Mouse (Mus musculus): ENCODE results near the gene 6030458C11Rik. TPM values are rescaled to one million over a fixed set of nuclear protein-coding genes. Genes with fewer than 3 reads are reported as not detected.

6030458C11Rik gene
- polyA plus RNA-seq, 1 experiment: 27.9 TPM

- no peak for TF ChIP-seq CTCF (IDR thresholded peaks at IDR 0.05; ENCODE audit: borderline replicate concordance, extremely low read depth, insufficient read depth, insufficient read length)
- TF ChIP-seq POLR2A (IDR thresholded peaks at IDR 0.05; ENCODE audit: borderline replicate concordance, extremely low read depth, insufficient read depth, insufficient read length, poor library complexity, severe bottlenecking): no peak
- no peak for DNase-seq (ENCODE audit: low read depth)
Observed at GRCm38 (mm10) chr15:12794311-12794710, 30.1 kb downstream of the 6030458C11Rik start.

GRCm38 (mm10) chr15:12789406-12789867 lies 35.0 kb downstream of the 6030458C11Rik start:
- DNase-seq (ENCODE audit: low read depth): peak; percentile 24

DNA sequence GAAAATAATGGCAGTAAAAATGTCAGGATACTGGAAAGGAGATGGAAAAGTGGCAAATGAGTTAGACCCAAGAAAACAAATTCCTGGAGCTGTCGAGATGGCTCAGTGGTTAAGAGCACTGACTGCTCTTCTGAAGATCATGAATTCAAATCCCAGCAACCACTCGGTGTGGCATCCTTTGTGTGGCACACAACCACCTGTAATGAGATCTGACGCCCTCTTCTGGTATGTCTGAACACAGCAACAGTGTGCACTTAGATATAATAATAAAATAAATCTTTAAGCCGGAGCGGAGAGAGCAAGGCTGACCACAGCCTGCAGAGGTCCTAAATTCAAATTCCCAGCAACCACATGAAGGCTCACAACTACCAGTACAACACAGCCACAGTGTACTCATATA lies 35.9 kb downstream of the 6030458C11Rik start:
- no peak for DNase-seq (ENCODE audit: low read depth)
- TF ChIP-seq CTCF (IDR thresholded peaks at IDR 0.05; ENCODE audit: borderline replicate concordance, extremely low read depth, insufficient read depth, insufficient read length) (no peak), POLR2A (IDR thresholded peaks at IDR 0.05; ENCODE audit: borderline replicate concordance, extremely low read depth, insufficient read depth, insufficient read length, poor library complexity, severe bottlenecking) (no peak)

More at GRCm38 (mm10) chr15:12789406-12789867, 35.0 kb downstream of the 6030458C11Rik start:
- TF ChIP-seq CTCF (IDR thresholded peaks at IDR 0.05; ENCODE audit: borderline replicate concordance, extremely low read depth, insufficient read depth, insufficient read length) (no peak), POLR2A (IDR thresholded peaks at IDR 0.05; ENCODE audit: borderline replicate concordance, extremely low read depth, insufficient read depth, insufficient read length, poor library complexity, severe bottlenecking) (no peak)

GRCm38 (mm10) chr15:12781729-12782326 lies 42.6 kb downstream of the 6030458C11Rik start:
- no peak for DNase-seq (ENCODE audit: low read depth)
- no peak for TF ChIP-seq POLR2A (IDR thresholded peaks at IDR 0.05; ENCODE audit: borderline replicate concordance, extremely low read depth, insufficient read depth, insufficient read length, poor library complexity, severe bottlenecking)
- TF ChIP-seq CTCF (IDR thresholded peaks at IDR 0.05; ENCODE audit: borderline replicate concordance, extremely low read depth, insufficient read depth, insufficient read length): no peak

DNA sequence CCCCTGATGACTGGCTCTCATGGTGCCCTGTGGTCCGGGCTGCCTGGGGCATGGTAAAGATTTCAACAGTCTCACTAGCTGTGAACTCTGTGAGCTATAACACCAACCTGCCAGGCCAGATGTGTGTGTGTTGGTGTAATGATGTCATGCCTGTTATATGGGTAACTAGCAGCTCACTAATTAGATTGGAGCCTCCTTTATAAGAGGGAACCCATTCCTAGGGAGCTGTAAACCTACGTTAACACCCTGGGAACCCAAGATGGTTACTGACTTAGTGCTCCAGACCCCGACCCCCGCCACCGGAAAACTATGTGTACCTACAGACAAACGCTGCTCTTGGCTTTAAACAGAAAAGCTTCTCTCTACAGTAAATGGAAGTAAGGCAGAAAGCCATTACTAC lies 43.2 kb downstream of the 6030458C11Rik start:
- TF ChIP-seq POLR2A (IDR thresholded peaks at IDR 0.05; ENCODE audit: borderline replicate concordance, extremely low read depth, insufficient read depth, insufficient read length, poor library complexity, severe bottlenecking) (no peak), CTCF (IDR thresholded peaks at IDR 0.05; ENCODE audit: borderline replicate concordance, extremely low read depth, insufficient read depth, insufficient read length) (no peak)
- no peak for DNase-seq (ENCODE audit: low read depth)

- TF ChIP-seq CTCF (IDR thresholded peaks at IDR 0.05; ENCODE audit: borderline replicate concordance, extremely low read depth, insufficient read depth, insufficient read length) (no peak), POLR2A (IDR thresholded peaks at IDR 0.05; ENCODE audit: borderline replicate concordance, extremely low read depth, insufficient read depth, insufficient read length, poor library complexity, severe bottlenecking) (no peak)
- no peak for DNase-seq (ENCODE audit: low read depth)
Observed at GRCm38 (mm10) chr15:12774149-12774753, 50.2 kb downstream of the 6030458C11Rik start.

DNA sequence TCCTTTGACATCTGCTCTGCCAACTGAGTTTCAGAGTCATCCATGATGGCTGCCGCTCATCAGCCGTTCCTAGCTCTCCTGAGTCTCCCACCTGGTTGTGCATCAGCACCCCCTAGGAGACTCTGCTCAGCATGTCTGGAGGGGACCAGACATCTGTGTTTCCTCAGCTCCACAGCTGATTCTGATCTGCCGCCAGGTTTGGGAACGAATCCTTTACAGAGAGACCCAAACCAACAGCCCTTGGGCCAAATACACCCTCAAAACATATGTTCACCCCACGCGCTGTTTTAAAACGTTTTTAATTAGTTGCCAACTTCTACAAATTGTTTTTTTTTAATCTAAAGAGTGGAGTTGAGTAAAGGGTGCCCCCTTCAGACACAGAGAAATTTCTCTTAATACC lies 53.5 kb downstream of the 6030458C11Rik start:
- TF ChIP-seq CTCF (IDR thresholded peaks at IDR 0.05; ENCODE audit: borderline replicate concordance, extremely low read depth, insufficient read depth, insufficient read length): no peak
- TF ChIP-seq POLR2A (IDR thresholded peaks at IDR 0.05; ENCODE audit: borderline replicate concordance, extremely low read depth, insufficient read depth, insufficient read length, poor library complexity, severe bottlenecking): no peak
- DNase-seq (ENCODE audit: low read depth): peak; percentile 62

DNA sequence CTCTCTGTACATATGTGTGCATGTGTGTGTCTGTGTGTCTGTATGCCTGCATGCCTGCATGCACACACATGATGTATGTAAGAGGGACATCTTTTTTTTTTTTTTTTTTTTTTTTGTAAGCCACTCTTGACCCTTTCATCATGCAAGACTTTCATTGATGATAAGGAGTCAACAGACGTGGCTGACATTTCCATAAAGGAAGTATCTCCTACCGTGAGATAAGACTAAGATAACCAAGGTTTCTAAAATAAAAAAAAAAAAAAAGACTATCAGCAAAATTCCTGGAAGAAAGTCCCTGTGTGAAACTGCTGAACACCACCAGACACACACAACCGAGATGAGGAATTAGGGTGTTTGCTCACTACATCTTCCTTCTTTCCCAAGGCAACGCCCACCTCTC lies 57.6 kb downstream of the 6030458C11Rik start:
- no peak for DNase-seq (ENCODE audit: low read depth)
- no peak for TF ChIP-seq POLR2A (IDR thresholded peaks at IDR 0.05; ENCODE audit: borderline replicate concordance, extremely low read depth, insufficient read depth, insufficient read length, poor library complexity, severe bottlenecking)
- TF ChIP-seq CTCF (IDR thresholded peaks at IDR 0.05; ENCODE audit: borderline replicate concordance, extremely low read depth, insufficient read depth, insufficient read length): no peak

- no peak for TF ChIP-seq CTCF (IDR thresholded peaks at IDR 0.05; ENCODE audit: borderline replicate concordance, extremely low read depth, insufficient read depth, insufficient read length)
- TF ChIP-seq POLR2A (IDR thresholded peaks at IDR 0.05; ENCODE audit: borderline replicate concordance, extremely low read depth, insufficient read depth, insufficient read length, poor library complexity, severe bottlenecking): no peak
- no peak for DNase-seq (ENCODE audit: low read depth)
Observed at GRCm38 (mm10) chr15:12763147-12763546, 61.3 kb downstream of the 6030458C11Rik start.

DNA sequence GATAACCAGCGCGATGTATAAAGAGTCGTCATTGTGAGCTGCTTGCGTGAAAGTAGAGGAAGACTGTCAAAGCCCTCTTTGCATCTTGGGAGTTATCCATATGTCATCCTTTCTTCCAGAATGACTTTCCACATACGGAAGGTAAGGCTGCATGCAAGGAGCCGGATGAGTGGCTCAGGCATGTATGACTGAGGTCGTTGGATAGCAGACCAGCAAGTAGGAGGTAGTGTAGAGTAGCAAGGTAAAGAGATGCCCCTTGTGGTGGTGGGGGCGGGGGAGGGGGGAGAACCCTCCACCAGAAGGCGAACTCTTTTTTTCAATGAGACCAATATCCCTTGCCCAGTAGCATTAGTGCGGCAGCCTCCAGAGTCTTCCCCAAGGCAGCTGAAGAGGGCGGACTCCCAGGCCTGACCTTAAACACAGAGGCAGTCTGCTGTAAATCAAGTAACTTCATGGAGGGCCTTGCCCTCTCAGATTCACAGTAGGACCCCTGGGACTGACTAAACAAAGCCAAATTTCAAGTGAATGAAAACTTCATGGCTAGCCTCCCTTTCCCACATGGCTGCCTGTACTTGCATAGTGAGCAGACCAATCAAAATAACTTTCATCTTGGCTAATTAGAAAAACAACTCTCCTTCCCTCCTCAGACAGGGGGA lies 62.1 kb downstream of the 6030458C11Rik start:
- TF ChIP-seq POLR2A (IDR thresholded peaks at IDR 0.05; ENCODE audit: borderline replicate concordance, extremely low read depth, insufficient read depth, insufficient read length, poor library complexity, severe bottlenecking): no peak
- no peak for TF ChIP-seq CTCF (IDR thresholded peaks at IDR 0.05; ENCODE audit: borderline replicate concordance, extremely low read depth, insufficient read depth, insufficient read length)
- peak; percentile 26 for DNase-seq (ENCODE audit: low read depth)

DNA sequence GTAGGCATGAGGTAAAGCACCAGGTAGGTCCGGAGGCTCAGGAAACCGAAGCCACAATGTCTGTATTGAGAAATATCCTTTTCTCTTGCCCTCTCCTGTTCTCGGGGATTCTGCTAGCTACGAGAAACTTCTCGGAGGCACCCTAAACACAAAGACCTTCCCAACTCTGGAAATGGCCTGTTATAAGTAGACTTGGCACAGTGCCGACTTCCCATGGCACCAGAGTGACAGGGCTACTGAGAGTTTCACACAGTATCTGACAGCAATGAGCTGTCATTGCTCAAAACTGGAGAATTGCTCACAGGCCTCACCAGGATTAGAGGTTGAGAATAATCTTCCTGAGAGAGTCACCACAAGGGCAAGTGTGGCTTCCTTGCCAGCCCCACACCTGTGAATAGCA lies 63.7 kb downstream of the 6030458C11Rik start:
- peak; percentile 19 for DNase-seq (ENCODE audit: low read depth)
- TF ChIP-seq POLR2A (IDR thresholded peaks at IDR 0.05; ENCODE audit: borderline replicate concordance, extremely low read depth, insufficient read depth, insufficient read length, poor library complexity, severe bottlenecking) (no peak), CTCF (IDR thresholded peaks at IDR 0.05; ENCODE audit: borderline replicate concordance, extremely low read depth, insufficient read depth, insufficient read length) (no peak)
